Mouse (Mus musculus): Measurements from ENCODE around the gene Chmp3.

The Chmp3 gene

DNA sequence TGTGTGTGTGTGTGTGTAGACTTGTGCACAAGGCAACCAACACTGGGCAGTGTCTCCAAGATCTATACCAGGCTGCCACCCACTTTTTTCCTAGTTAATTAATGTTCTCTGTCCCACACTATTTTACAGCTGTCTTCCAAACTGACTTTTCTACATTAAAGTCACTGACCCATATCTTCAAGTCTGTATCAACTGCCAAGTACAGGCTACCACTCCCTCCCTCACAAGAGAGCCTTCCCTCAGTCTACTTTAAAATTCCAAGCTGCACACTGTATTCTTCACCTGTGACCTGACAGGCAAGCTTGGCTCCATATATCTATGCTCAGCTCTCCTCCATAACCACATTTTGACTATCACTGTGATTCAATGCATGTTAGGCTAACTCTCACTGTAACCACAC, 69.6 kb downstream of the Chmp3 start:
- no peak for DNase-seq

DNA sequence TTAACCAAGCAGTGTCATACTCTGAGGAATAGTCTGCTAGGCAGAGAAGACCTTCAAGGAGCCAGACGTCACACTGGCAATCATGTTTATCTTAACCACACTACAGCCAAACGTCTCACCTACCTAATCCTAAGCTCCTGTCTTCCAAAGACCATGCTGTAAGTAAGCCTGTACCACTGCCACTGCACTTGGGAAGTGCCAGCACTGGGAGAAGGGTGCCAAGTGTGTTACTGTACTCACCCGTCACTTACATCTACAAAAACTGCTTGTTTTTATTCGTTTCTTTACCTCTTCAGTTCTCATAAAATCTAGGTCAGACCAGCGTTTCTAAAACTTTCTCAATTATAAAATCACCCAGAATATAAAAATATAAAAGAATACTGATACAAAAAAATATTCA, 73.4 kb downstream of the Chmp3 start:
- DNase-seq = no peak

DNA sequence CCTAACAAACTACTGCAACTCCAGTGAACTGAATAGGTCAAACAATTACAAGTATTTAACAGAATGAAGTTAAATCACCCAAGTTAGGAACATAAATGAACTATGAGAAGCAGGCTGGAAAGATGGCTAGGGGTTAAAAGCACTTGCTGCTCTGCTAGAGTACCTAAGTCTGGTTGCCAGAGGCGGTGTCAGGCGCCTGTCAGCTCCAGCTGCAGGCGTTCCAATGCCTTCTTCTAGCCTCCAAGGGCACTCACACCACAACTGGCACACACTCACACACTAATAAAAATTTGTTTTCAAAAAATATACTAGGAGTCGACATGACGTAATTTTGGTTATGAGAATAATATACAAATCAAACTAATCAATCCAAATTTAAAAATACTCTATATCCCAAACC, 78.0 kb downstream of the Chmp3 start:
- no peak for DNase-seq

DNA sequence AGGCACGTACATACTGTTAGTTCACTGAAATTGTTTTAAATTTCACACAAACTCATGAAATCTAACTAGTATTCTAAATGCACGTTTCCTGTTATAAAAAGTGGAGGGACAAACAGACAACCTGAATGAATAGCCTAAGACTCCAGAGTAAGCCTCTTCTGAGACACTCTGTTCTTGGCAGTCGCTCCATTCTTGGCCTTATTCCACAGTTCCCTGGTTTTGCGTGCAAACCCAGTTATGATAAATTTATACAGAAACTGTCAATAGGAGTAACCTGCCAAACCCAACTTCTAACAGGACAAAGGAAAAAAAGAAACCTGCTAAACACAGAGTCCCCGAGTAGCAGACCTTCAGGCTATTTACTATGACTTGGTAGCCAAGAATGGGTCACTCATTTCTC, 78.4 kb downstream of the Chmp3 start:
- DNase-seq = no peak

- no peak for DNase-seq
Observed at GRCm38 (mm10) chr6:71624723-71625122, 81.1 kb downstream of the Chmp3 start.

- DNase-seq = no peak
Observed at GRCm38 (mm10) chr6:71625984-71626383, 82.4 kb downstream of the Chmp3 start.

- DNase-seq = no peak
Observed at GRCm38 (mm10) chr6:71627325-71627724, 83.7 kb downstream of the Chmp3 start.

- DNase-seq = no peak
Observed at GRCm38 (mm10) chr6:71631196-71631595, 87.6 kb downstream of the Chmp3 start.

GRCm38 (mm10) chr6:71631706-71632461, 88.3 kb downstream of the Chmp3 start:
- peak; percentile 64 for DNase-seq
